Mouse (Mus musculus): ENCODE data around the gene Ky.

DNA sequence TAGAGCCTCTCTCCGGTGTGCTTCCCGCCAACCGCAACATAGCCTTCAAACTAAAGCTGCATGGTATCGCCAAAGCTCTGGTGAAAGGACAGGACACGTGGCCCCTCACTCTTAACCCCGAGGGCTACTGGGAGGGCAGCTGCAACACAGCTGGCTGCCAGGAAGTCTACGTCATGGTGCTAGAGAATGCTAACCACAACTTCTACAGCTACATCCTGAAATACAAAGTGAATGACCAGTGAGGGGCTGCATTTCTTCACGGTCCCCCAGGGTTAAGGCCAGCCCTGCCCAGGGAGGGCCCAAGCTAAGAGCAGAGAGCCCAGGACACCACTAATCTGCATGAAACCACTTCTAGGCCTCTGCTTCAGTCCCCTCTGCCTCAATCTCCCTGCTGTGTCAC lies 37.0 kb downstream of the Ky start:
- no peak for TF ChIP-seq CTCF (IDR thresholded peaks at IDR 0.05)
- no peak for TF ChIP-seq EP300 (IDR thresholded peaks at IDR 0.05)
